12 mouse cellular contexts compared by ENCODE assay signal in genomic region chr9:70284584-70285140, GRCm38 (mm10).
DNase-seq lines count a peak whose midpoint lies in the region.
"Had no signal": no experiment of that assay in that cellular context is flagged by ENCODE, and none has a peak within 500 bp of the region (broad histone marks: within the 10 kb centered on the region; RNA-seq: fewer than 3 reads in every experiment).

No protein-coding gene starts in this region.

- peak; percentile 33 to 62 for DNase-seq in frontal cortex, adult 2 months (ENCODE audit: extremely low spot score in 1 of 2, low spot score in 1 of 2)
- DNase-seq in frontal cortex, postnatal 25 days (ENCODE audit: low spot score in 2 of 2) = no peak
- DNase-seq in lung, postnatal 25 days (ENCODE audit: low spot score) = peak; percentile 37
- DNase-seq in lung, postnatal 14 days = no peak
- DNase-seq in lung, postnatal 36 days = peak; percentile 71
- DNase-seq in embryo, embryonic 11 days = no peak
- no peak for DNase-seq in urinary bladder, adult 2 months (ENCODE audit: low spot score)
- no peak for DNase-seq in cerebellum, adult 11 months
- DNase-seq: adrenal gland, postnatal 25 days; cerebellum, adult 2 months; heart, postnatal 36 days; kidney, postnatal 4 days had no signal

Comparison
In these comparisons a context has a peak if more than half of its experiments do, and no peak if none do; other contexts are left out.
1. DNase-seq: peak in frontal cortex, adult 2 months (2 of 2), lung, postnatal 25 days (single experiment) and lung, postnatal 36 days (single experiment); none in frontal cortex, postnatal 25 days (0 of 2), lung, postnatal 14 days (single experiment), embryo, embryonic 11 days (single experiment), urinary bladder, adult 2 months (single experiment) and cerebellum, adult 11 months (single experiment).